Mouse (Mus musculus) forebrain, postnatal 0 days (tissue): ENCODE data around the gene Slco3a1. TPM values are rescaled to one million over a fixed set of nuclear protein-coding genes. Genes with fewer than 3 reads are reported as not detected.

ENCODE experiments used
- ATAC-seq: fragments of 200-750 bp; cut with Nextera tagmentation; 2 replicates; pipeline ENCODE4 v1.8.0; 2017; ENCODE audit warnings: mild to moderate bottlenecking, moderate library complexity
- DNase-seq: peaks from one replicate; pipeline ENCODE4 v3.0.0-alpha.2; 2015
- H3K27ac ChIP-seq: fragments of 300-500 bp; sonication (generic); 2 replicates; pipeline ENCODE4 v1.5.1; 2014; ENCODE audit warnings: low read depth, mild to moderate bottlenecking, antibody characterized with exemption, low read length, moderate library complexity, mixed read lengths
- H3K27me3 ChIP-seq: fragments of 300-500 bp; sonication (generic); 2 replicates; pipeline ENCODE4 v1.6.1; 2014; ENCODE audit warnings: mild to moderate bottlenecking, low read length, mixed read lengths; ENCODE audit not compliant: insufficient read depth
- H3K36me3 ChIP-seq: fragments of 300-500 bp; sonication (generic); 2 replicates; pipeline ENCODE4 v1.6.1; 2014; ENCODE audit warnings: mild to moderate bottlenecking, moderate library complexity; ENCODE audit not compliant: insufficient read depth
- H3K4me1 ChIP-seq: fragments of 300-500 bp; sonication (generic); 2 replicates; pipeline ENCODE4 v1.6.1; 2014; ENCODE audit warnings: antibody characterized with exemption; ENCODE audit not compliant: insufficient read depth
- H3K4me2 ChIP-seq: fragments of 300-500 bp; sonication (generic); 2 replicates; pipeline ENCODE4 v1.6.1; 2014; ENCODE audit warnings: low read depth, mild to moderate bottlenecking, moderate library complexity
- H3K4me3 ChIP-seq: fragments of 300-500 bp; sonication (generic); 2 replicates; pipeline ENCODE4 v1.5.1; 2014; ENCODE audit warnings: low read depth, low read length, mixed read lengths
- H3K9ac ChIP-seq: fragments of 300-500 bp; sonication (generic); 2 replicates; pipeline ENCODE4 v1.6.1; 2014; ENCODE audit warnings: mild to moderate bottlenecking
- H3K9me3 ChIP-seq: fragments of 300-500 bp; sonication (generic); 2 replicates; pipeline ENCODE4 v1.6.1; 2016; ENCODE audit warnings: low read length
- CTCF ChIP-seq: sonication (generic); IDR thresholded peaks from 2 replicates; pipeline ENCODE4 v1.5.1; 2016; ENCODE audit warnings: antibody characterized with exemption, control low read depth, low read depth
- WGBS: fragments of 180-500 bp; shearing (Covaris S2); extraction: QIAGEN DNeasy Blood & Tissue Kit; methylation state at CpG from one replicate; pipeline ENCODE4 v1.1.7; 2014; 5-methylcytosine and 5-hydroxymethylcytosine counted together
- polyA plus RNA-seq: library from polyadenylated mRNA; unstranded; fragments of >200 nt; fragmentation: Nextera tagmentation; extraction: Ambion mirVana; gene quantifications from 2 replicates; pipeline ENCODE4 v1.2.1, GENCODE M21; 2015
- total RNA-seq: library from RNA; depleted of rRNA; stranded (reverse); fragments of >200 nt; gene quantifications from 2 replicates; pipeline ENCODE4 v1.2.3, GENCODE M21; 2014

Gene Slco3a1
- total and polyA plus RNA-seq, 2 experiments from 2014 or later, result 25.2 to 27.8 TPM

DNA sequence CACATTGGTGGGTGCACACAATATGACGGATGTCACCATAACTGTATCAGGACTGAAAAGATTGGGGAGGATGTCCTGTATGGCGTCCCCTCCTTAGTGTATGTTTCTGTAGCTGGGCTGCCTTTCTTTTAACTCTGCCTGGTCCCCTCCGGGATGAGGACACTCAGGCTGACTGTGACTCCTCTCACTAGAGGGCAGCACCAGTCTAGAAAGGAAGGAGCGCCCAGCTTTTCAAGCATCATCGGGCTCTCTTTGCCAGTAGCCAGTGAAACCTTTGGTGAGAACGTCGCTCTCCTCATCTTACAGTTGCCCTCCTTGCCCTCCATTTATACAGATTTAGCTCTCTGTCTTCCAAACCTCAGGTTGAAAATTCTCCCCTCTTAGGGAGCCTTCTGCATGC, 187.2 kb downstream of the Slco3a1 start:
- no peak overlapping the region for H3K27ac ChIP-seq
- H3K27me3 ChIP-seq, result no peaks in the 10 kb centered on the region
- H3K4me3 ChIP-seq, result no peak overlapping the region
- TF ChIP-seq CTCF, result peak; percentile 78
- peak; percentile 79 for DNase-seq
- no peaks in the 10 kb centered on the region for H3K36me3 ChIP-seq
- no peak overlapping the region for H3K9ac ChIP-seq
- H3K4me1 ChIP-seq, result no peaks in the 10 kb centered on the region; the same call in 1 of the 2 replicates
- WGBS, result 20% methylated on average over 7 of the region's 7 CpGs
- no peaks in the 10 kb centered on the region for H3K9me3 ChIP-seq
- peak; percentile 64 for ATAC-seq
- H3K4me2 ChIP-seq, result peak overlapping the region; percentile 26; the same call in 1 of the 2 replicates

DNA sequence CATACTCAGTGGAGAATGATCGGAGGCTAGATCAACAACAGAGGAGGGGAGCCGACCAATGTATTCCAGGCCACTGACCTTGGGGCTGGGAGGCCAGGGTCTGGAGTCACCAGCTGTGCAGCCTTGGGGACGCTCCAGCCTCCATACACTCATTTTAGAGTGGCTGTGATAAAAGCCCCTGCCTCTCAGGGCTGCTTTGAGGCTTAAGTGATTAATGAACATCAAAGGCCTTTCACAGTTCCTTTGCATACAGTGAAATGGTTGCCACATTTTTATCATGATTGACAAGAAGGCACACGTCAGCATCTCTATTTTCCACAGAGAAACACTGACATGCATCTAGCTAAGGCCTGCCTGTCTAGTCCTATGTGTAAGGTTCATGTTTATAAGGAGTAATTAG, 189.0 kb downstream of the Slco3a1 start:
- Histone ChIP-seq H3K36me3 (no peaks in the 10 kb centered on the region), H3K9me3 (no peaks in the 10 kb centered on the region), H3K4me1 (no peaks in the 10 kb centered on the region; the same call in 1 of the 2 replicates), H3K27me3 (no peaks in the 10 kb centered on the region), H3K9ac (no peak overlapping the region), H3K4me3 (no peak overlapping the region), H3K27ac (no peak overlapping the region), H3K4me2 (no peak overlapping the region)
- 19% methylated on average over 4 of the region's 4 CpGs for WGBS
- DNase-seq, result no peak
- ATAC-seq, result 0 out of 2 replicates have a peak, but pooled peaks have one; percentile 21
- no peak for TF ChIP-seq CTCF

DNA sequence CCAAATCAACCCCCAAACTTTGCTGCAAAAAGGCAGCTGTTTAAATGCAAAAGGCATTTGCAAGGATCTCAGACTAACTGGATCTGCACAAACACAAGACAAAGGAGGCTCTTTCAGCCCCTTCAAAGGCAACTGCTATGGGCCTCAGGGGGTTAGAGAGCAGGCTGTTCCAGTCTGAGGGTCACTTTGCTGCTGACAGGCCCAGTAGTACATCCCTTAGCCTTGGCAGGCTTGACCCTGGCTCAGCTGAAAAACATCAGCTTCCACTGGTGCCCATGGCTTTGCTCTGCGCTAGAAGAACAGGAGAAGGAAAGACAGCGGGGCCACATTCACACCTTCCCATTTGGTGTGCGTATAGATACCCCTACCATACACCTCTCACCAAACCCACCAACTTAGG, 189.6 kb downstream of the Slco3a1 start:
- H3K4me1 ChIP-seq, result no peaks in the 10 kb centered on the region; the same call in 1 of the 2 replicates
- no peak for ATAC-seq
- no peak overlapping the region for H3K27ac ChIP-seq
- DNase-seq, result no peak
- no peak overlapping the region for H3K9ac ChIP-seq
- H3K9me3 ChIP-seq, result no peaks in the 10 kb centered on the region
- H3K4me3 ChIP-seq, result no peak overlapping the region
- no peak overlapping the region for H3K4me2 ChIP-seq
- 93% methylated on average over 3 of the region's 3 CpGs for WGBS
- no peaks in the 10 kb centered on the region for H3K27me3 ChIP-seq
- TF ChIP-seq CTCF, result no peak
- no peaks in the 10 kb centered on the region for H3K36me3 ChIP-seq

DNA sequence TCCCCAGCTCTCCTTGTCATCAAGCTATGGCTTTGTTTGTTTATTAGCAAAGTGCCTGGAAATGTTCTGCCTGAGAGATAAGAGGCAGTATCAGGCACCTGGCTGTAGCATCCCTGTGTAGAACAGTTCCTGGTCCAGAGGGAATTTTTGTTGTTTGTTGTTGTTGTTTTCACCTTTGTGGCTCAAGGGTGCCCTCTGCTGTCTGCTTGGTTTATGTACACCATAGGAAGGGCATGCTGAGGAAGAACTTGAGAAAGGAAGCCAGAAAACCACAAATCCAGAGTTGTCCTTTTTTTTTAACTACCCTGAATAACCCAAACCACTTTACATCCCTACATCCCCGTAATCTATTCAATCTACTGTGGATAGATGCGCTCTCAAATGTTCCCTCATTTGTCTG, 191.1 kb downstream of the Slco3a1 start:
- no peak overlapping the region for H3K4me3 ChIP-seq
- H3K36me3 ChIP-seq, result no peaks in the 10 kb centered on the region
- H3K4me1 ChIP-seq, result no peaks in the 10 kb centered on the region; the same call in 1 of the 2 replicates
- H3K27ac ChIP-seq, result no peak overlapping the region
- H3K9me3 ChIP-seq, result no peaks in the 10 kb centered on the region
- no peak overlapping the region for H3K4me2 ChIP-seq
- peak; percentile 60 for TF ChIP-seq CTCF
- 79% methylated on average over 2 of the region's 2 CpGs for WGBS
- DNase-seq (no peak), ATAC-seq (no peak)
- H3K9ac ChIP-seq, result no peak overlapping the region
- H3K27me3 ChIP-seq, result no peaks in the 10 kb centered on the region

DNA sequence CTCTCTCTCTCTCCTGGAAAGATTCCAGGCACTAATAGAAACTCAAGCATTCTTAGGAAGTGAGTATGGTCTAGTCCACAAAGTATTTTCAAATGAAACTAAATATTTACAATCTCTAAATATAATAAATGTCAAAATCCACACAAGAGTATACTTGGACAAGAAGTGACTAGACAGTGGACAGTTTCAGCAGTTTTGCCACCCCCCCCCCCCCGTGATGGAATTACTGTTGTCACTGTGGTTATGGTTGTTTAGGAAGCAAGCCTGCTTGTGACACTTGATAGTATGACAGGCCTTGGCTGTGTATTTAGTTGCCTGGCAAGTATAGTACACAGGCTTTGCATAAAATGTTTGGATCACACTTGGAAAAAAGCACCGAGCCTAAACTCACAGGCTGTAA, 192.9 kb downstream of the Slco3a1 start:
- Histone ChIP-seq H3K9me3 (no peaks in the 10 kb centered on the region), H3K9ac (no peak overlapping the region), H3K4me3 (no peak overlapping the region), H3K4me2 (no peak overlapping the region), H3K27ac (no peak overlapping the region), H3K36me3 (no peaks in the 10 kb centered on the region), H3K4me1 (no peaks in the 10 kb centered on the region), H3K27me3 (no peaks in the 10 kb centered on the region)
- no peak for TF ChIP-seq CTCF
- DNase-seq (no peak), ATAC-seq (0 out of 2 replicates have a peak, but pooled peaks have one; percentile 8)
- 68% methylated on average over 2 of the region's 2 CpGs for WGBS

DNA sequence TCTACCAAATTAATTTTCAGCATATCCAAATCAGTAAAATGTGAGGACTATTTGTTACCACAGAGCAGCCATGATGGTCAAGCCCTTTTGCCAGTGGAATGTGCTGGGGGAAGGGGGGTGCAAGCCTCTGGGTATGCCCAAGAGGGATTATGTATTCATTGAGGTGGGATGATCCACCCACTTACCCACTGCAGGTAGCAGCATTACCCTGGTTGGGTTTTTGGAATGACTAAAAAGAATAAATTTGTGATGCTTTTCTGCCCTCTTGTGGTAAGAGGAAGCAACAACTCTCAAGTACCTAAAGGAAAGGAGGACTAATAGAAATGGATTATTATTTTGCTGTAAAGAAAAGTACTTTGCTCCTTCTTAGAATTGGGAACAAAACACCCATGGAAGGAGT, 197.6 kb downstream of the Slco3a1 start:
- ATAC-seq (peak; percentile 18; the same call in 1 of the 2 replicates), DNase-seq (peak; percentile 68)
- Histone ChIP-seq H3K36me3 (no peaks in the 10 kb centered on the region), H3K4me3 (no peak overlapping the region), H3K27me3 (no peaks in the 10 kb centered on the region; the same call in 1 of the 2 replicates), H3K4me2 (no peak overlapping the region), H3K9me3 (no peaks in the 10 kb centered on the region), H3K4me1 (no peaks in the 10 kb centered on the region), H3K9ac (no peak overlapping the region), H3K27ac (no peak overlapping the region)
- TF ChIP-seq CTCF, result peak; percentile 74

DNA sequence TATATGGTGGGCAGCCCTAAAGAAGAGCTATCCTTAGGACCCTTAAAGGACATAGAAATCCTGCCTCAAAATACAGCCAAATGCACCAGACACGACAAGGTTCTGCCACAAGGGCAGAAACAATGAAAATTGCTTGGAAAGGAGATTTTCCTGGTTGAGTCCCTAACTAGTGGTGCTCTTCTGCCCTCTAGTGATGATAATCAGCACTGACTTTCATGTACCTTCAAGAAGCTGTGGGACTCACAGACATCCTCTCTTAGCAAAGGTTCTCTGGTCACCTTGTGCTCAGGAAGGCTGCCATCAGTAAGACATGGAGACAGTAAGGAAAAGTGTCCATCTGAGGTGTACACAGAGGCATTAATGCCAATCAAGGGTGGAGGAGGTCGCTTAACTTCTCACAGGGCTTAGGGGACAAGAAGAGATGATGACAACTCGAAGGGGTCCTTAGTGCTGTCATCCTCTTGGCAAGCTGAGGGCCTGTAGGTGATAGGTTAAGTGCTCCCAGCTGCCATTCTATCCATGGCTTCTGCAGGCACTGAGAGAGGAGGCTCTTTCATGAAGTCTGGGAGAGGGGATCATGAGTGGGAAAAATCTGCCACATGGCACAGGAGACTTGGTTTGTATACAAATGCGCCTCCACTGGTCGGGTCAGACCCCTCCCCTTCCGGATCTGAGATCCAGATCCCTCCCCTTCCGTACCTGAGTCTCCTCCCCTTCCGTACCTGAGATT, 199.9 kb downstream of the Slco3a1 start:
- Histone ChIP-seq H3K4me3 (no peak overlapping the region), H3K27me3 (no peaks in the 10 kb centered on the region; the same call in 1 of the 2 replicates), H3K9ac (no peak overlapping the region), H3K9me3 (no peaks in the 10 kb centered on the region), H3K27ac (peak overlapping the region; percentile 66), H3K4me2 (no peak overlapping the region), H3K4me1 (no peaks in the 10 kb centered on the region), H3K36me3 (no peaks in the 10 kb centered on the region)
- 60% methylated on average over 8 of the region's 8 CpGs for WGBS
- peak; percentile 98 for TF ChIP-seq CTCF
- ATAC-seq, result peak; percentile 76
- peak; percentile 92 for DNase-seq
